Mouse (Mus musculus) spleen, adult 2 months (tissue): ENCODE data around the gene Psat1.

ENCODE experiments used
- CTCF ChIP-seq: fragments of 200-500 bp; IDR thresholded peaks from 2 replicates; pipeline ENCODE4 v1.5.1; 2011; ENCODE audit warnings: mild to moderate bottlenecking, inconsistent platforms; ENCODE audit not compliant: insufficient read depth, insufficient read length, insufficient replicate concordance; ENCODE audit errors: extremely low read depth
- POLR2A ChIP-seq: fragments of 200-500 bp; IDR thresholded peaks from 2 replicates; pipeline ENCODE4 v1.6.1; 2011; ENCODE audit warnings: low read depth, low read length, inconsistent platforms

- no peak for TF ChIP-seq CTCF
- TF ChIP-seq POLR2A: no peak
Measured at GRCm38 (mm10) chr19:15892146-15892545, 55.0 kb downstream of the Psat1 start.
